Mouse (Mus musculus): Measurements from ENCODE around the gene Eef1g. TPM values are rescaled to one million over a fixed set of nuclear protein-coding genes. Genes with fewer than 3 reads are reported as not detected.
"Not testable (repeated sequence)": the region's sequence is repeated elsewhere in the genome, so short reads cannot be mapped to it uniquely, and the experiment has no call there.

Eef1g gene
- total RNA-seq, 2 experiments from 2014 or later = 238 to 242 TPM

DNA sequence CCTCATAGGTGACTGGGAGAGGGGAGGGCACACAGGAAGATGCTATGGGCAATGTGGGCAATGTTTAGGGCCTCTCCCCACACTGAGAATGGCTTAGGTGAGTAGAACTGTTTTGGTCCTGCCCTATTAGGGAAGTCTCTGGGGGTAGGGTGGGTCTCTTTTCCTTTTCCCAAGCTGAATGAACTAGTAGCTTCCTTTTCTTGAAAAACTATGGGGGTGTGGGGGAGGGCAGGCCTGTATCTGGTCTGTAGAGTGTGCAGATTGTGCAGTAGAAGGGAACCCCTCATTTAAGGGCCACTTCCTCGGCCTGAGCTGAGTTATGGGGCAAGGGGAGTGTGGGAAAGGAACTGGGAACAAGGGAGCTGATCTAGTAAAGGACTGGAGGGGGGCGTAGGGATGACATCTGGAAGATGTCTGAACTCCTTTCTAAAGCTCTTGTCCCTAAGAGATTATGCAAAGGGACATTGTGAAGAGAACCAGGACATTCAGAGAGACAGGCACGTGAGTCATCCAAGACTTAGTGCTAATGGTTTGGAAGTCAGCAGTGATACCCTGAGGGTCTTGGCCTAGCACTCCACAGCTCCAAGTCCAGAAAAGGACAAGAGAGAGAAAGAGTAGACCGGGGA, 24.5 kb downstream of the Eef1g start:
- H3K4me3 ChIP-seq = peak overlapping the region; percentile 11; the same call in 1 of the 2 replicates
- DNase-seq (ENCODE audit: low spot score in 2 of 2) = no peak
- no peak for TF ChIP-seq CTCF (conservative IDR thresholded peaks at IDR 0.05)
- peak overlapping the region; percentile 67 for H3K27ac ChIP-seq

DNA sequence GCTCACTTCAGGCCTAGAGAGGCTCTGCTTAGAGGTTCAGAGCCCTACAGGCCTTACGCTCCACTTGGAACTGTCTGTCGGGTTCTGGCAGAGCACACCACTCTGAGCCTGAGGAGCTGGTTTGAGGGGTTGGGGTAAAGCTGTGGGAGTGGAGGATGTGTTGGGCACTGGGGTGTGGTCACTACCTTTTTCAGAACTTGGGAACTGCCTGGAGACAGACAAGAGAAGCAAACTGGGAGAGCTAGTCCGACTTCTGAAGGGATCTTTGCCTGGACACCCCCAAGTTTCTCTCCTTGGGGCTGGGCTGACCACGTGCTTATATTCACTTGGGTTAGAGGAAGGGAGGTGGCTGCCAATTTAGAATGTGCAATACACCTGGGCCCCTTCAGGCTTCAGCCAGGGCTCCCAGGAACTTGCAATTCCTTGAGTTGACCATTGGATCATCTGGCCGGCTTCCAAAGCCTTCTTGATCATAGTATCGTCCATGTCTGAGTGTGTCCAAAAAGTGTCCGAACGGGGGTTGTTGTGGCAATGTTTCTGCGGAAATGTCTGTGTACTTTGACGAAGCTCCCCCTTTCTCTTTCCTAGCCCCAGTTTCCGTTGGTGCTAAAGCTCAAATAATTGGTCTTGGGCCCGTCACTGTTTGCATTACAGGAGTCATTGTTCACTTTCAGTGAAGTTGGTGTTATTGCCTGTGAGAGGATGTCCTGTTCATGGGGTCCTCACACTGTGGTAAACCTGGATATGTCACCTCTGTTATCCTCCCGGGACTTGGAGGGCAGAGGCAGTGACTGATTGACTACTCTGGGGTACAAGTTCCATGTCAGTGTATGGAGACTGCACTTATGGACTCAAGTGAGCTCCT, 25.3 kb downstream of the Eef1g start:
- DNase-seq (ENCODE audit: low spot score in 2 of 2) = no peak
- Histone ChIP-seq H3K4me3 (no peak overlapping the region; the same call in 1 of the 2 replicates), H3K27ac (peak overlapping the region; percentile 67)
- no peak for TF ChIP-seq CTCF (conservative IDR thresholded peaks at IDR 0.05)

DNA sequence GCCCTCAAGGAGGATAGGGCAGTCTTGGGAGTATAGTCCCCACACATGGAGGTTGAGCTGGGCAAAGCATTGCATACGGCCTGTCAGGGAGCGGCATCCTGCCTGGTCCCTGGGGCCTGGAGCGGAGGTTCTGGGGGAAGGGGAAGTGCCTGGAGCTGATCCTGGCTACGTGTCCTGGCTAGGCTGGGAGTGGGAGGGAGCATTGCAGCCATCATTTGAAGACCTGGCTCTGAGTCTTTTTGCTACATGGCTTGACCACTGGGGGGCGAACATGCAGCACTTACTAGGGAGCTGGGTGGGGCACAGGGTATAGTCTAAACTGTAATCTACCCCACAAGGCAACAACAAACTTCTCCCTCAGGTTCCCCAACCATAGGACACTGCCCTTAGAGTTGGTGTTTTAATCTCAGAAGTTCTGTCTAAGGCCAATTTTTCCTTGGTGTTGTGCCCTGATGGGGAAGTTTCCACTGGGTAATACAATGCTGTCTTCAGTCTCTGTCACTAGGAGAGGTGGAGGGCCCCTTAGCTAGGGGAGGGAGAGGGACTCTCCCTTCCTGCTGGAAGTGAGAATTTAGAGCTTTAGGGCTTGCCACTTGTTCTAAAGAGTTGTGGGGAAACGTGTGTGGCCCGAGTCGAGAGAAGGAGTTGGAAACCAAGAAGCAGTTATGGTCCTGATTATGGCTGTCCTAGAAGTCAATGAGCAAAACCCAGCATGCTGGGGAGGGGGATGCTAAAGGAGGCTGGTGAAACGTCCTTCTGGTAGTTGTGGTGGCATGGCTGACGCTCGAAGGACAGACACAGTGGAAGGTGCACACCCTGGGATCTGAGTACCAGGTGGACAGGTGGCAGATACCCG, 26.2 kb downstream of the Eef1g start:
- peak; percentile 91 for TF ChIP-seq CTCF (conservative IDR thresholded peaks at IDR 0.05)
- H3K27ac ChIP-seq = peak overlapping the region; percentile 67; the same call in 1 of the 2 replicates
- DNase-seq (ENCODE audit: low spot score in 2 of 2) = peak; percentile 64 to 84

DNA sequence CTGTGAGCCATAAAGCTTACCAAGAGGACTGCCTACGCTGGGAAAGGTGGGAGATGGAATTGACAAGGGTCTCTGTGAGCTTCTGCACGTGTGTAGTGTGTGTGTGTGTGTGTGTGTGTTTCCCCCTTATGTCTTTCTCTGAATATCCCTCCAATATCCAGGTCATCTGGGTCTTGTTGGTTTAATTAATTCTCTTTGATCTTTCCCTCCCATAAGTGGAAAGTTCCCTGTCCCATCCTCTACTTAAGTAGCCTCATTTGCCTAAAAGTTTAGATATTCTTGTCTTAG, 26.7 kb downstream of the Eef1g start:
- Histone ChIP-seq H3K4me3 (no peak overlapping the region), H3K27ac (peak overlapping the region; percentile 59; the same call in 1 of the 2 replicates)
- TF ChIP-seq CTCF (conservative IDR thresholded peaks at IDR 0.05) = no peak
- DNase-seq (ENCODE audit: low spot score in 2 of 2) = no peak

More for the DNA sequence above, 26.2 kb downstream of the Eef1g start:
- no peak overlapping the region; the same call in 1 of the 2 replicates for H3K4me3 ChIP-seq

DNA sequence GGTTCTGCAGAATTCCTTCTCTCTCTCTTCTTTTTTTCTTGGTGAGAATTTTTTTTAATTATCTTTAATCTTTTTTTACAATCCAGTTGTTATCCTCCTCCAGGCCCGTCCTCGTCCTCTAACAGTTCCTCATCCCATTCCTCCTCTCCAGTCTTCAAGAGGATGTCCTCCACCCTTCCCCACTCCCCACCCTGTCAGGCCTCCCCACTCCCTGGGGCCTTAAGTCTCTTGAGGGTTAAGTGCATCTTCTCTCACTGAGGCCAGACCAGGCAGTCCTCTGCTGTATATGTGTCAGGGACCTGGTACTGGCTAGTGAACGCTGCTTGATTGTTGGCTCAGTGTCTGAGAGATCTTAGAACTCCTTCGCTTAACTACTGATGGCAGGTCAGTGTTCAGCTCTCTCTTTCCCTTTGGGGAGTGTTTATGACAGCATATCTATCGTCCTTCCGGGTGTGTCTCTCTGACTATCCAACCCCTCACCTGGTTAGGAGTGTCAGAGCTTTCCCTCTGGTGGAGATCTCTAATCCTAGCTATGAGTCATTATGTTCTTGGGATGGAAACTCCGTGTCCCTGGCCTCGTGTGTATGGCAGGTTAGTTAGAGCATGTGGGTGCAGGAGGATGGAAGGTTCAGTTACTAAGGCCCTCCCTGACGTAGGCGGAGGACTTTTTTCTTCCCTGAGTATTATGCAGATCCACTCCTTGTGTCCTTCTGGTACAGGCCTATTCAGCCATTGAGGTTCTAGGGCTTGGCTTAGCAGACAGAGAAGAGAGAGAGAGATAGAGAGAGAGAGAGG, 28.2 kb downstream of the Eef1g start:
- no peak for DNase-seq (ENCODE audit: low spot score in 2 of 2)
- Histone ChIP-seq H3K4me3 (no peak overlapping the region), H3K27ac (no peak overlapping the region)
- no peak for TF ChIP-seq CTCF (conservative IDR thresholded peaks at IDR 0.05)

DNA sequence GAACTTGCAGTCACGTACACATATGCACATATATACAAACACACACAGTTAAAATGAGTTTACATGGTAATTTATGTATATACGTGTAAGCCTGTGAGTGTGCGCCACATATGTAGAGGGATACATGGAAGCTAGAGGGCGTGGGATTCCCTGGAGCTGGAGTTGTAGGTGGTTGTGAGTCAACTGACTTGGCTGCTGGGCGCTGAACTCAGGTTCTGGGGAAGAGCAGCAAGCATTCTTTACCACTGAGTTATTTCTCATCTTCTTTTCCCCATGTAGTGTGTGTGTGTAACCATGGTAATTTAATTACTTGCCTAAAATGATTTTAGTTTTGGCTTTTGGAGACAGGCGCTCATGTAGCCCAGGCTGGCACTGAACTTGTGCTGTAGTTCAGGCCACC, 29.8 kb downstream of the Eef1g start:
- no peak for TF ChIP-seq CTCF (conservative IDR thresholded peaks at IDR 0.05)
- H3K27ac ChIP-seq = no peak overlapping the region
- no peak for DNase-seq (ENCODE audit: low spot score in 2 of 2)
- H3K4me3 ChIP-seq = no peak overlapping the region

DNA sequence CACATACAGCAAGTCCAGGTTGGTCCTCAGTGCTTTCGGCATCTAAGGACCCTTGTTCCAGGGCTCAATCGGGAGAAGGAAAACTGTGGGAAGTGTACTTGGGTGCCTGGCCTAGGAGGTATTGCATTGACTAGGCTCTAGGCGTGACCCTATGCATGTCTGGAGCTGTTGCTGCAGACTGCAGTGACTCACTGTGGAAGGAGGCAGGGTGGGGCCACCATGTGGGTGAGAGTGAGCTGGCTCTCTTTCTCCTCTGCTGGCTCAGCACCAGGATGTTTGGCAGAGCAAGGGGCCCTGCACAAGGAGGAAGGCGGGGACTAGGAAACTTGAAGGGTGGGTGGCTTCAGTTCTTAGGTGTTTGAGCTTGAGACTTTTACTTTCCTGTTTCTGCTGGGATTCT, 30.7 kb downstream of the Eef1g start:
- peak; percentile 42 for DNase-seq (ENCODE audit: low spot score in 2 of 2)
- H3K27ac ChIP-seq = no peak overlapping the region

DNA sequence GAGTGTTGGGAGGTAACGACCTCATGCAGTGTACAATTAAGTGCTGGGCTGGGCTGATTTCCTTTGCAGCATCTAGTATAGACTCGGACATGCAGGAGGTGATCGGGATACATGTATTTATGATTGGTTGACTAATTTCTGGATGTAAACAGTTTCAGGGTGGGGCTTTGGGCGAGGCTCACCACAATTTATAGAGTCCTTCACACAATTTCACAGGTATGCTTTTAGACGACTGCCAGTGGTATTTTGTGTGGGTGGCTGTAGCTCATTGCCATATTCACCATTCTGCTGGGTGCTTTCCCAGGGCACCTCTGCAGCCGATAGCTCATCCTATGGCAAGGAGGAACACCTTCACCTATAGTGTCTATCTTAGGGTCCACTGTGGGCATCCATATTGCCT, 31.7 kb downstream of the Eef1g start:
- Histone ChIP-seq H3K4me3 (no peak overlapping the region), H3K27ac (no peak overlapping the region)
- DNase-seq (ENCODE audit: low spot score in 2 of 2) = no peak
- no peak for TF ChIP-seq CTCF (conservative IDR thresholded peaks at IDR 0.05)

More for the DNA sequence above, 30.7 kb downstream of the Eef1g start:
- no peak for TF ChIP-seq CTCF (conservative IDR thresholded peaks at IDR 0.05)
- H3K4me3 ChIP-seq = no peak overlapping the region

DNA sequence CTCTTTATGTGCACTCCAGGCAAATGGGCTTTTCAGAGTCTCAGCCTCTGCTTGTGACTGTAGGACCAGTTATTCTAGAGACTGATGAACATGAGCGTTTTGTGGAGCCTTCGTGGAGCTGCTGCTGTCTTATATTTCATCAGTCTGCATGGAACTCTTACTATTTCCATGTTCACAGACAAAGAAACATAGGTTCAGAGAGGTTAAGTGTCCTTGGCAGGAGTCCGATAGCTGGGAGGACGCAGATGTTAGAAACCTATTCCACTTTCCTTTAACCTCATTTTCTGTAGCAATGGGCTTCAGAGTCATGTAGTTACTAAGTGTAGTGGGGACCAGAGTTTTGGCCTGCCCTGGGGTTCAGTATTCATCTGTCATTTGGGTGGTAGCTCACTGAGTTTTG, 32.4 kb downstream of the Eef1g start:
- H3K27ac ChIP-seq = no peak overlapping the region
- TF ChIP-seq CTCF (conservative IDR thresholded peaks at IDR 0.05) = no peak
- no peak for DNase-seq (ENCODE audit: low spot score in 2 of 2)
- no peak overlapping the region for H3K4me3 ChIP-seq

DNA sequence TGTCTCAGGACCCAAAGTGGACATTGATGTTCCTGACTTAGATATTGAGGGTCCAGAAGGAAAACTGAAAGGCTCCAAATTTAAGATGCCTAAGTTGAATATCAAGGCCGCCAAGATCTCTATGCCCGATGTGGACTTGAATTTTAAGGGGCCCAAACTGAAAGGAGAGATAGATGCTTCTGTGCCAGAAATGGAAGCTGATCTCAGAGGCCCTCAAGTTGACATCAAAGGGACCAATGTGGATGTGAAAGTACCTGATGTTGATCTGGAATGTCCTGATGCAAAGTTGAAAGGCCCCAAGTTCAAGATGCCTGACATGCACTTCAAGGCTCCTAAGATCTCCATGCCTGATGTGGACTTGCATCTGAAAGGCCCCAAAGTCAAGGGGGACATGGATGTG, 40.1 kb downstream of the Eef1g start:
- DNase-seq (ENCODE audit: low spot score in 2 of 2); H3K4me3 ChIP-seq; H3K27ac ChIP-seq: not testable (repeated sequence)

DNA sequence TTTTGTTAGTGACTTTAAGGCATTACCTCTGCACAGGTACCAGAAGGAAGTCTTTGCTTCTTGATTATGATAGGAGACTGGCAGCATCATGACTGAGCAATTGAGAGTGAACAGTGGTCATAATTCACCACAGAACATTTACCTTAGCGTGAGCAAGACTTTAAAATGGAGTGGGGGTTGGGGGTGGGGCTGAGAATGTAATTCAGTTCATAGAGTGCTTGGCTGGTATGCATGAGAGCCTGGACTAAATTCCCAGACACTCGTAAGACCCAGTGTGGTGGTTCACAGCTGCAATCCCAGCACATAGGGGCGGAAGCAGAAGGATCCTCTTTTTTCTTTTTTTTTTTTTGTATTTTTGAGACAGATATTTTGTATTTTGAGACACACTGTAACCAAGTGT, 52.5 kb downstream of the Eef1g start:
- no peak for TF ChIP-seq CTCF (conservative IDR thresholded peaks at IDR 0.05)
- Histone ChIP-seq H3K4me3 (no peak overlapping the region), H3K27ac (no peak overlapping the region)

DNA sequence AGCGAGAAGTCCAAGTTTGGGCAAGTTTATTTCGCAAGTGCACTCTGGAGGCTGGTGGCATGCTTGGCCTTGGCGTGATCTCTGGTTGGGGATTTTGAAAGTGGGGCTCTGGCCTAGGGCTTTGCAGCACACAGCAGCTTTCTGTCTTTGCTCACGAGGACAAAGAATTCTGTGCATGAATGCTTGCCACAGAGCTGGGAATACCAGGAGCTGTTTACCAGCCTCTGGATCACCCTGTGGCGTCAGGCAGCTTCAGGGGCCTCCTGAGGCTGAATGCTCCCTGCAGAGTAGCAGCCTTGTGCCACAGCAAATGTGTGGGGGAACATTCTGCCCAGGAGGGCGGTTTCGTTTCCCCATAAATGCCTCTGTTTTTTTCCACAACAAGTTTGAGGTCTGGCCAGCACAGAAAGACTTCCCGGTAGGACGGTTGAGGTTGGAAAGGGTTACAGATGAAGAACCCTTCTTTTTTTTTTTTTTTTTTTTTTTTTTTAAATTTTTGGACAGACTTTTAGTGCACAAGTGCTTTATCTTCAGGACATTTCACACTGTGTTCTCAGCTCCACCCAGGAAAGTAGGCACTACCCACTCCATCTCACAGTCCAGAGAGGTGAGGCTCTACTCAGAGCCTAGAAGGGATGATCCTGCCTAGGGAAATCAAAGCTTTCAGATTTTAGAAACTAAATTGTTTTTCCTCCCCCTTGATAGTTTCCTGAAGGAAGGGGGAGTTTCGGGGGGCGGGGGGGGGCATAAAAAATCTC, 56.4 kb downstream of the Eef1g start:
- Histone ChIP-seq H3K27ac (peak overlapping the region; percentile 75), H3K4me3 (no peak overlapping the region)
- peak in 1 of 2 experiments; percentile 20 for DNase-seq (ENCODE audit: low spot score in 2 of 2)
- TF ChIP-seq CTCF (conservative IDR thresholded peaks at IDR 0.05) = no peak

More for the DNA sequence above, 52.5 kb downstream of the Eef1g start:
- no peak for DNase-seq (ENCODE audit: low spot score in 2 of 2)

Measured in layer of hippocampus, adult 2 months (tissue).